Mouse (Mus musculus) spleen, postnatal 14 days (tissue): ENCODE results near the gene Depdc7.

Experiments used
- DNase-seq, 2 experiments: peaks; one replicate each; pipeline ENCODE4 v3.0.0; 2021 to 2022; ENCODE audit warnings: low spot score in 2 of 2

Gene Depdc7

DNA sequence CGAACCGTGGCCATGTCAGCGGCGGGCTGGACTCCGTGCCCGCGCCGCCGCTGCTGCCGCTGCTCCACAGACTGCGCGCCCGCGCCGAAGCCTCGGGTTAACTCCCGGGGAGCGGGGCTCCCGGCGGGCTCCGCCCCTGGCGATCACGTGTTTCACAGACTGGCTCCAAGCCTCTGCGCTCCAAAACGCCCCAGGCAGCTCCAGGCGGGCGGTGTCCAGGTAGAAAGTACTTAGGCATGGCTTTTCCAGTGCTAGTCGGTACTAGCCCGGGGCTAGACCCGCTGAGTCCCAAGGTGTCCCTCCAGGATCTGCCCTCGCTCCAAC lies at the start of gene Depdc7:
TSS of gene Depdc7 (minus strand) at position 138 of the 324 bp plus-strand sequence.
- DNase-seq = peak; percentile 64 to 74

DNA sequence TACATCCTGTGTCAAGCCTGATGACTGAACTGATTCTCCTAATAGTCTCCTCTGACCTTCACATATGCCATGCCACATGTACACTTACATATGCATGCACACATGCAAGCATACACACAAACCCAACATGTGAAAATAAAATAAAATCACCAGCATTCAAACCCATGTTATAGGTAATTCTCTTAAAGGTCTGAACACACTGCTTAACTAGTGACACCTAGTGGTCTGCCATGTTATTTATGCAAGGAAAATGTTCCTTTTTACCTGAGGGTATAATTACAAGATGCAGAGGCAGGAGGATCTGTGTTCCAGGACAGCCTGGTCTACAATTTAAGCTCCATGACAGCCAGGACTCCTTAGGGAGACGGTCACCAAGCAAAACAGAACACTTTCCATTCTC lies 32.1 kb upstream of the Depdc7 start:
- no peak for DNase-seq

DNA sequence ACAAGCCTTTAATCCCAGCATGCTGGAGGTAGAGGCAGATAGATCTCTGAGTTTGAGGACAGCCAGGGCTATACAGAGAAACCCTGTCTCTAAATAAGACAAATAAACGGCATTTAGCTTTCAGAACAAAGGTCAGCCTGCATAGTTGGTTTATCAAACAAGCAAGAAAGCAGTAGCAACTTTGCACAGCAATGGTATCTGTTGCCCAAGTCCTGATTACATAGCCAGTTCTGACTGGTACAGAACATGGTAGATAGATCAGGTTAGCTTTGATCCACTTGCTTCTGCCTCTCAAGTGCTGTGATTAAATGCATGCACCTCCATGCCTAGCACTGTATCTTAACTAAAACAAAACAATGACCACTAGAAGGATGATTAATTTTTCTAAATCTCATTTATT lies 26.0 kb upstream of the Depdc7 start:
- DNase-seq = no peak

DNA sequence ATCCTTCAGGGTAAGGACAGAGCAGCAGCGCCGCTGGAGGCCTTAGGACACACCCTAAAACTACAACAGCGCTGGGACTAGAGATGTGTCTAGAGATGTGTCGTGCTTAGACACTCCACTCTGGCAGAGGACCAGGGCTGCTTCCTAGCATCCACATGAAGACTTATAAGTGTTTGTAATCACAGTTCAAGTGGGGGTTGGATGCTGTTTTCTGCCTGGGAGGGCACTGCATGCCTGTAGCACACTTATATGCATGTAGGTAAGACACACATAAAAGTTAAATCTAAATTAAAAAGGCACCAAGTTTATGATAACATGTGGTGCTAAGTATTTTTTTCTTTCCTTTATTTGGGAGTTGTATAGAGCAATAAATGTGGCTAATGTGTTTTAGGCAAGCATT lies 21.3 kb upstream of the Depdc7 start:
- no peak for DNase-seq

DNA sequence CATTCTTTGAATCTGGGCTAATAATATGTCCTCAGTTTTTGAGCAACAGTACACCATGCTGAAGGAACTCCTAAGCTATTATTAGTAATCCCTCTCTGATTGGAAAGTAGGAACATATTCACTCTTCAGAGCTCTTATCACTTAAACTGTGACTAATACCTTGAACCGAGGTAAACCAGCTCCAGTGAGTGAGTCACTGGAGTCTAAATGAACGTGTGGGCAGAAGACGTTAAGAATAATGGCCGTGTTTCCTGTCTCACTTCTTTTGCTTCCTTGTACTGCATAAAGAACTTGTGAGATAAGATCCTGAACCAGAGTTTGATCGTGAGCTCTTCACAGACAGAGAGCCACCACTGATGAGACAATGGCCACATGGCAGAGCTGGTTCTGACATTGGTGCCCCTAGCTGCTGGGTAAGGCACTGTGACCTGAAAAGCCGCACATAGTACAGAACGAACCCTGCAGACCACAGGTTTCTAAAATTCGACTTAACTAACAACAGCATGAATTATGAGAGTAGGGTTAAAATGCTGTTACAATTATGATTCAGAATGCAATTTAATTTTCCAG lies 20.5 kb upstream of the Depdc7 start:
- DNase-seq = no peak

DNA sequence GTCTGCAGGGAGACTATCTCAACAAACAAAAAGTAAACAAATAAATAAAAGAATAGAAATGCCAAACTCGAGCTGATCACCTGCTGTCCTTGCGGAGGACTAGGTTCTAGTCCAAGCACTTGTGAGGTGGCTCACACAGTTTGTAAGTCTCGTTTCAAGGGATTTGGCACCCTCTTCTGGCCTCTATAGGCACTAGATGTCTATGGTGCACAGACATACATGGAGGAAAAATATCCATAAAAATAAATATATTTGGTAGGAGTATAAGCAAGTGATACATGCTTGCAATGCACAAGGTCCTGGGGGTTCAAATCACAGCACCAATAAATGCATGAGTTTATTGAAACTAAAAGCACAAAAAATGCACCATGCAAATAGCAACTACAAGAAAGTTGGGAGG lies 7.9 kb upstream of the Depdc7 start:
- no peak for DNase-seq

DNA sequence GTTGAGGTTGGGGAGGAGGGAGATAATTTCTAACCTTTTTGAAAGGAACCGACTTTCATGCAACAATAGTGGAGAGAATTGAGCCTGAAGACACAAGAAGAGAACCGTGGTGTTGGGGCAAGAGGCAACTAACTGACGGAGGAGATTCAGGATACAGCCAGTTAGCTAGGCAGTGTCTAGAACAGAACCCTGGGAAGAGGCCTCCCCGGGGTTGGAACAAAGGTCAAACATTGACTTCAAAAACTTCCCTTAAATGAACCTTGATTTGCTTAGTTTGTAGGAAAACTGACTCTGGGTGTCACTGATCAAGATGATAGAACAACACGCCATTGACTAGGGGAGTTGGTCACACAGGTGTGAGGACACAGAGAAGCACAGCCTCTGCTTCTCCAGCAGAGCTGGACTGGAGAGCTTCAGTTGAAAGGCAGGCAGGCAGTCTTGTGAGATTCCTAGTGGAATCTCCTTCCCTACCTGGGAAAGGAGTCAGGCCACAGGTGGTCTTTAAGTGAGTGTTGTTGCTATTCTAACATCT lies 6.0 kb upstream of the Depdc7 start:
- no peak for DNase-seq

DNA sequence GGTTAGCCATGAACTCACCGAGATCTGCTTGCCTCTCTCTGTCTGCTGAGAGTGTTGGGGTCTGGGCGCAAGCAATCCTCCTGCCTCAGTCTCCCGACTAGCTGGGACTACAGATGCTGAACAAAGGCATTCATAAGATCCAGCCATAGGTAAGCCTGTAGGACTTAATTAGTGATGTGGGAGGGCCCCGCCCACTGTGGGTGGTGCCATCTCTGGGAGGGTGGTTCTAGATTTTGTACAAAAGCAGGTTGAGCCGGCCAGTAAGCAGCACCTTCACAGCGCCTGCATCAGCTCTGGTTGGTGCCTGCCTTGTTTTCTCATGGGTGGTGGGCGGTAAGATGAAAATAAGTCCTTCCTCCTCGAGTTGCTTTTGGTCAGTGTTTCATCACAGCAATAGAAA lies 3.6 kb upstream of the Depdc7 start:
- DNase-seq = no peak

DNA sequence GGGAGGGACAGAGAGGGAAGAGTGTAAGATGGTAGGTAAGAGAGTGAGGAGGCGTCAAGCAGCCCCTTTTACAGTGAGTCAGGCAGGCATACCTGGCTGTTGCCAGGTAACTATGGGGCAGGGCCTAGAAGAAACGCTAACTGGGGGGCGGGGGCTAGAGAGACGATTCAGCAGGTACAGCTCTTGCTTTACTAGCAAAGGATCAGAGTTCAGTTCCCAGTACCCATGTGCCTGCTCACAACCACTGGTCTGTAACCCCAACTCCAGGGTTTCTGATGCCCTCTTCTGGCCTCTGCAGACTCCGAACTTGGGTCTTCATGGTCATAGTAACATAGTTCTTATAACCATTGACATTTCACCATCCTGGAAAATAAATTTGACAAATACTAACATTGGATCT lies 1.3 kb upstream of the Depdc7 start:
- DNase-seq = no peak

DNA sequence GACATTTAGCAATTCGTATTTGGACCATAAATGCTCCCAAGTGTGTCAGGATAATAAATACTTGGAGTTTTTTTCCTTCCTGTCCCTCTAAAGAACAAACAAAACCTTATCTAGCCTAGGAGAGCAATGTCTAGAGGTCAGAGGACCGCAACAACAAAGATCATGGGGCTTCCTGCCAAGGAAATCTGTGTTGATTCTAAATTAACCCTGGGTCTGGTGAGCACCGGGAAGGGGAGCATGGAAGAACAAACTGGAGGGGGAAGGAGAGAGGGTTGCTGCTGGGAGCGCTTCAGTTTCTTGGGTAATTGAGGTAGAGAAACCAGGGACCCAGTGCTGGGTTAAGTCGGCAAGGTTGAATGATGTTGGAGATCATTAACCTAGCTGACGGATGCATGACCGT lies 482 bp upstream of the Depdc7 start:
- no peak for DNase-seq

DNA sequence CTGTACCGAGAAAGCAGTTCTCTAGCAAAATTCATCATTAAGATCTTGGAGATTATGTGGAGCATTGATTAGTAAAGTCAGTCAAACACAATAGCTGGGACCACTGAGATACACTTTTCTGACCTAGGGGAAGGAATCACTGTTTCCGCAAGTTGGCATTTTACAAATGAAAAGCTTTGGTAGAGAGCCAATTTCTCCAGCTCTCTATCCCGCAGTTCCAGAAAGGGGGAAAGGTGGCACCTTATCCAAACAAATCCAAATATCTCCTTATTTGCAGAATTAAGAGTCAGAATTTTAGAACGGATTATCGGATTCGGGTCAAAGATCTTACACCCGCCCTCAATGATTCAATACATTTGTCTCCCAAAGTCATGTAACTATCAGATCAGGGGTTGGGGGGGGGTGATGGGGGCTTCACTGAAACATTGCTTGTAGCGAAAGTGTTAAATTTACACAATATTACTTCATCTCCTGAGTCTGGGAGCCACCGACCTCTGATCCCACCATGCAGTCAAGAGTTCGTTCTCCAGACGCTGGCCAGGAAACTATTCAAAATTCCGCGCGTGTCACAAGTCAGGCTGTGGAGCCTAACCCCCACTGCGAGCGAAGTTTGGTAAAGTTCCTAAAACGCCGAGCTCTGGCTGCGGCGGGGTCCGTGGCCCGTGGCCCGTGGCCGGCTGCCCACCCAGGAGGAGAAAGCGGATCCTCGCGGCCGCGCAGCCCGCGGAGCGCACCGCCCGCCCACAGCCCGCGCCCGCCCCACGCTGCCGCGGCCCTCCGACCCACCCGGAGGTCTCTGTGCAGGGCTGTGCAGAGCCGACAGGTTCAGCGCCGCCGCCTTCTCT lies 560 bp downstream of the Depdc7 start:
- DNase-seq = no peak

DNA sequence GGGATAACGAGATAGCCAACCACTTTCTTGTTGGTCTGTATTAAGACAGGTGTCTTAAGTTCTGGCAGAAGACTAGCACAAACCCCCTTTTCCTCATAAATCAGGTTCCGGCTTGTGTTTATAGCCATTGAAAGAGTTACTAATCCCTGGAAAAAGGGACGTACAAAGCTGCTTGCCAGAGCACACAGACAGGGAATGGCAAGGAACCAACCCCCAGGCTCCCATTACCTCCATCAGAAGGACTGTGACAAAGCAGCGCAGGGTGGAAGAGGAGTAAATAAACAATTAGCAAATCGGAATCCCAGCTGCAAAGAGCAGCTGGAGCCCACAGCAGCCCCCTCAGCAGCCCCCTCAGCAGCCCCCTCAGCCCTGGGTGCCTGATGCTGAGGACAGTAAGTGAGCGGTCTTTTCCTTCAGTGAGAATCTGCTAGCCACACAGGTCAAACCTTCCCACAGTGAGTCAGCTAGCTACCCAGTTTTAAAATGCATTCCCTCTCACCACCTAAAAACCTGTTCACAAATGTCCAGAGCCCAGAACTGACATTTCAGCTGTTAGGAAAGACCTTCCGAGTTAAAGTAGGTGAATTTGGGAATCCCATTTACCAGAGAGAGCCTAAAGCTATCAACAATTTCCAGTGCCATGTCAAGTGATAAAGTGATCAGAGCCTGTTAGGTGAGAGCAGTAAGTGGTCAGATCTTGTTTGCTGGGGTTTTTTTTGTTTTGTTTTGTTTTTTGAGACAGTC lies 1.5 kb downstream of the Depdc7 start:
- DNase-seq = no peak

DNA sequence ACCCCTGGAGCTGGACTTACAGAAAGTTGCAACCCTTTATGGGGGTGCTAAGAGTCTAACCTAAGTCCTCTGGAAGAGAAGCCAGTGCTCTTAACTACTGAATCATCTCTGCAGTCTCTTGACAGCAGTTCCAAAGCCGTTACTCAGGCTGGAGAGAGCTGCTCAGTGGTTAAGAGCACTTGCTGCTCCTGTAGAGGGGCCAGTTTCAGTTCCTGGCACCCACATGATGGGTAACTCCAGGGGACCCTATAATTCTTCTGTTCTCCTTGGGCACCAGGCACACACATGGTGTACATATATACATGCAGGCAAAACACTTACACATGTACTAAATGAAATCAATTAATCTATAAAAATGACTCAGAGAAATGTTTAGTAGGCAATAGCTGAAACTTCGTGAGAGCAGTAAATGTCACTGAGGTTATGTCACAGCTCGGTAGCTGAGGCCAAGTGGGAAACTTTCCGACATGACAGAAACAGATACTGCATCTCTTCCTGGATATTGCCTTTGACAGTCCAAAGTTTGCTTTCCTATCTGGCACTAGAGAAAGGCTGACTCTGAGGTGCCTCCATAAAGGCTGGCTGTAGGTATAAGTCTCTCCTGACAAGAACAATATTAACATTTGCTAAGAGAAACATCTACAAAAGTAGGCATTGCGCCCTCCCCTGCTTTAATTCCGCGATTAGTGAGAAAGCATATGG lies 2.3 kb downstream of the Depdc7 start:
- DNase-seq = no peak

DNA sequence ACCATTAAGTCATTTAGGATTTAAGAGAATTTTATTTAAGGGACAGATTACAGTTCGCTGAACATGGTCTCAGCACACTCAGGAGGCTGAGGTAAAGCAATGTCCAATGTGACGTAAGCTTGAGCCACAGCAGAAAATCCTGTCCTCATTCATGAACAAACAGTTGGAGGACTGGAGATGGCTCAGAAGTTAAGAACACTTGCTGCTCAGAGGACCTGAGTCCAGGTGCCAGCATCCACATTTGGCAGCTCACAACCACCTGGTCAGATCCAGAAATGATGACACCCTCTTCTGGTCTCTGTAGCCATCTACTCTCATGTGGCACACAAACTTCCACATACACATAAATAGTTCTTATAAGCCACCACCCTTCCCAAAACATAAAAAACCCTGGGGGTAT lies 3.0 kb downstream of the Depdc7 start:
- DNase-seq = no peak

DNA sequence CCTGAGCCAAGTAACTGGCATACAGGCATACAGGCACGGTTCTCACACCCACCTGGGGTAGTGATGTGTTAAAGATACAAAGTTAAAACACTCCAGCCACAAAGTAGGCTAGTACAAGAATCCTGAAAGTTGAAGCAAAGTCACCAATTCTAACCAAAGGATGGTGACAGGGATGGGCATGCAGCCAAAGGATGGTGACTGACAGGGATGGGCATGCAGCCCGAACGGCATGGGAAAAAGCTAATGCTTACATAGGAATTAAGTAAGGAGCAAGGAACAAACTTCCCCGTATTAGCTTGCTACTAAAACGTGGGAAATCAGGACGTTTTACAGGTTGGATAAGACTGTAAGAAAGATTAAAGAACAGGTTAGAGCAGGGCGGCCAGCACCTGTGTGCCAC lies 6.4 kb downstream of the Depdc7 start:
- DNase-seq = no peak

DNA sequence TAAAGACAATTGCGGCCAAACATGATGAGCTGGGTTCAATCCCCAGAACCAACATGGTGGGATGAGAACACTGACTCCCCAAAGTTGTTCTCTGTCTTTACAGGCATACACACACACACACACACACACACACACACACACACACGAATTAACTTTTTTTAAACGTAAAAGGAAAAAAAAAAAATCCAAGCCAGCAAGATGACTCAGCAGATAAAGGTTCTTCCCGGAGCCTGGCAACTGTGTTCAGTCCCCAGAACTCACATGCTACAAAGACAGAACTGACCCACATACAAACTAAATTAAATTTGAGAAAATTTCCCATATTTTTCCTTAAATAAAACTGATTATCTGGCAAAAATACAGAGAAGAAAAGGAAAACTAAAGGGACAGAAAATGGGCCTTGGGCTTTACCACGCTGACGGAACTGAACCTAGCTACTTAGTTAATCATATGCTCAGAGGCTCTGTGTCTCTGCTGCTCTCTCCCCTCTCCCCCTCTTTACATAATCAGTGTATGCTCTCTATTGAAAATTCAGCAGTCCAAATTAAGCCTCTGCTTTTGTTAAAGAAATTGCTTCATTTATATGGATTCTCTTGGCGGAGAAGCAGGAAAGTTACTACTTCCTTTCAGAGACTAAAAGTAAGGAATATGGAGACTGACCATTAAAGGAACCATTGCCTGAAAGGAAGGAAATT lies 10.0 kb downstream of the Depdc7 start:
- DNase-seq = no peak

DNA sequence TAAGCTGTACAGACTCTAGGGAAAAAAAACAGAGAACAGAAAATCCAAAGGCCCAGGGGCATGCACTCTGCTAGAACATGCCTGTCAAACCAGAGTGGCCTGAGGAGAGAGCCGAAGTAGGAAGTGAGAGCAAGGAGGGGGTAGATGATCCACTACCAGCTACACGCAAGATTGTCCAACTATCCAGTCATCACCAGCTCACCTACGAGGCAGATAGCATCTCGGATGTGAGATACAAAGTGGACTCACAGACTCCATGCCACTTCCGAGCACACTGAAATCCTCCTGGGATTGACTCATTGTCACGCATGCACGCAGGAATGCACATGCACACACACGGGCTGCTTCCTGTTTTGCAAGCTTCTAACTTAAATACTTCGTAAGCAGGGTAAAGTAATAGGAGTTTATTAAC lies 10.6 kb downstream of the Depdc7 start:
- DNase-seq = no peak

DNA sequence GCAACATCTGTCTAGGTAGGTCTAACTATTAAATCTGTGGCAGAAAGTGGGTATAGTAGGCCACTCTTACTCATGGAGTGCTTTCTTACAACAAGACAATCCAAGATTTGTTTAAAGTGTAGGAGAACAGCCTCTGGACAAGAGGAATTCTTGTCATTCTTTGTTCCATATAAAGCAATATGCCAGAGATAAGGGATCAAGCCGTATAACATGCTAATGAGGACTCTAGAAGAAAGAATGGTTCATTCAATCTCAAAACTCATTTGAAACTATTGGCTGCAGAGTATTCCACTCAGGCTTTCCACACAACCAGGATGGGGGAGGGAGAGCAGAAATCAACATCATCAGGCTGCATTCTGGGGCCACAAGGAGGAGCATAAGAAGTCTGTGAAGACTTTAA lies 15.3 kb downstream of the Depdc7 start:
- no peak for DNase-seq

DNA sequence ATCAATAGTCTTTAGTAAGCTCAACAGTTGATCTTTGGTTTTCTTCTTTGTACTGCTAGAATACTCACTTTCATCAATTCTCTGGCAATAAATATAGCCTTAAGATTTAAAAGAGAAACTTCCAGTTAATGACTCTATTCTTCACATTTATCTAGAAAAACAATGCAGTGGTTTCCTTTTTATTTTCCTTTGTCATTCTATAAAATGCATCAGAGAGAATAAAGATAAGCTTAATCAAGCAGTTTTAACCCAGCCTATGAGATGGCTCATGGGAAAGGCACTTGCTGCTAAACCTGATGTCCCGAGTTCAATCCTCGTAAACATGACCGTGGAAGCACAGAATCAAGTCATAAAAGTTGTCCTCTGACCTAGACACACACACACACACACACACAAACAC lies 20.7 kb downstream of the Depdc7 start:
- DNase-seq = no peak

DNA sequence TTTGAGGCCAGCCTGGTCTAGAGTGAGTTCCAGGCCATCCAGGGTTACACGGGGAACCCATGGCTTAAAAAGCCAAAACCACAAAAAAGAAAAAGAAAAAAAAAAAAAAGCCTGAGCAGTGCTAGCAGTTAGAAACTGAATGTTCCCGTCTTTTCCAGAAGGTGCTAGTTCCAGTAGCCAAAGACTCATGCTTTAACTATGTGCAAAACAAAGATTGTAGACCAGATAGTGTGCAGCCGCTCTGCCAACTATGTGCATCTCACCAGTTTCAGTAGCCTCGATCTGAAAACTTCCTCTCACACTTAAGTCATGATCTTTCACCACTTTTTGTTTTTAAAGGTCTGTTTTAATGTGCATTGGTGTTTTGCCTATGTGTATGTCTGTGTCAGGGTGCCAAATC lies 24.9 kb downstream of the Depdc7 start:
- no peak for DNase-seq

DNA sequence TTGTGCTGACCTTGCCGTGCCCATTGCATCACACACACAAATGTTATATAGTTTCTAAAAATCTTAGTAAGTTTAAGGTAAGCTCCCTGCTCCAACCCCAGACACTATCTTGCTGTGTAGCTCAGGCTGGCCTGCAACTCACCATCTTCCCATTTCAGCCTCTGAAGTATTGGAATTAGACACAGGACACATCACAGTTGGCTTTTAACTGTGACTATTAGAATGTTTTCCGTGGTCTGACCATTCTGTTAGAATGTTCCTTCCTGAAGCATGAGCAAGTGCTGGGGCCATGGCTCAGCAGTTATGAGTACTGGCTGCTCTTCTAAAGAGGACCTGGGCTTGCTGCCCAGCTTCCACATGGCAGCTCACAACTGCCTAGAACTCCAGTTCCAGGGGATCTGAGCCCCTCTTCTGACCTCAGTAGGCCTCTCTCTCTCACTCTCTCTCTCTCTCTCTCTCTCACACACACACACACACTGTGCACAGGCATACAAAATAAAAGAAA lies 25.4 kb downstream of the Depdc7 start:
- no peak for DNase-seq
